Mouse (Mus musculus): ENCODE results near the gene G3bp1.

The G3bp1 gene

DNA sequence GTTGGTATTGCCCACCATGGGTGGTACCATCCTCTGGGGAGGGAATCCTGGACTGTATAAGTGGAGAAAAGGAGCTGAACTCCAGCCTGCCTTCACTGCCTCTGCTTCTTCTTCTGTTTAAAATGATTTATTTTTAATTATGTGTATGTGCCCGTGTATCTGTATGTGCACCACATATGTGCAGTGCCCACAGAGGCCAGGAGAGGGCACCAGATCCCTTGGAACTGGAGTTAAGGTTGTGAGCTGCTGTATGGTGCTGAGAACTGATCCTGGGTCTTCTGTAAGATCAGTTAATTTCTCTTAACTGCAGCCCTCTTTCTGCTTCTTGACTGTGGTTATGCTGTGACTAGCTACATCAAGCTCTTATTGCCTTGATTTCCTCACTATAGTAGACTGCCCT lies 76.2 kb downstream of the G3bp1 start:
- no peak for DNase-seq (ENCODE audit: extremely low read depth, low read depth)

Measured in MEL-GATA-1-ER (cell line).